Mouse (Mus musculus): ENCODE data around the gene Tubg2.

The Tubg2 gene

GRCm38 (mm10) chr11:101200986-101201385, 45.3 kb downstream of the Tubg2 start:
- no peak for DNase-seq
